Mouse (Mus musculus): ENCODE measurements around the gene Ecsit.
"Not testable (repeated sequence)": the region's sequence is repeated elsewhere in the genome, so short reads cannot be mapped to it uniquely, and the experiment has no call there.

The Ecsit gene

DNA sequence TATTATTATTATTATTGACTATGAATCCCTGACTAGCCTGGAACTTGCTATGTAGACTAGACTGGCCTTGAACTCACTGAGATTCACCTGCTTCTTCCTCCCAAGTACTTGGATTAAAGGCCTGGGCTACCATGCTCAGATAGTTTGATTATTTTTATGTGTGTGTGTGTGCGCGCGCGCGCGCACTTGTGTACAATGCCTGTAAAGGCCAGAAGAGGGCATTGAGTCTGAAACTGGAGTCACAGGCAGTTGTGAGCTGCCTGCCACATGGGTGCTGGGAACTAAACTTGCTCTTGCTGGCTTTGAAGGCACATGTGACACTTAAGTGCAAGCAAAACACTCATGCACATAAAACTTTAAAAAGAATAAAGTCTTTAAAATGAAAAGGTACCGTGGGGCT lies 4.0 kb upstream of the Ecsit start:
- no peak for DNase-seq (ENCODE audit: low spot score)

DNA sequence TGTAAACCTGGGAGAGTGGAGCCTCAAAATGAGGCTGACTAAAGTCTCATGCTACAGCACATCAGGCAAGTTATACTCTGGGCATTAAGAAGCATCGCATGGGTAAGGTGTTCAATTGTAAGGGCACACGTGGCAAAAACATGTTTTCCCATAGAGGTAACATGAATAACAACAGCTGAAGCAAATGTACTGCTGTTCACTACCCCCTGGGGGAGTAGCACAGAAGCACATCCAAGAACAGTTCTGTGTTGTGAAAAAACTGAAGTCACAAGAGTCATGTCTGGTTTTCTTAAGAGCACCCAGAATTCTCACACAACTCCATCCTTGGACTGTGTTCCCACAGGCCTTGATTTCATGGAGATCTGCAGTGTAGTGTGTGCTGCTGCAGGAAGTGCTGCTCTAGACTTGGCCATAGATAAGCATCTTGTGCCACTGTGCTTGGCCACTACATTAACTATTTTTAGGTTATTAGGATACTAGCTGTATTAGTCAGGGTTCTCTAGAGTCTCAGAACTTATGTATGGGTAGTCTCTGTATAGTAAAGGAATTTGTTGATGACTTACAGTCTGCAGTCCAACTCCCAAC lies 1.9 kb upstream of the Ecsit start:
- DNase-seq (ENCODE audit: low spot score): no peak

DNA sequence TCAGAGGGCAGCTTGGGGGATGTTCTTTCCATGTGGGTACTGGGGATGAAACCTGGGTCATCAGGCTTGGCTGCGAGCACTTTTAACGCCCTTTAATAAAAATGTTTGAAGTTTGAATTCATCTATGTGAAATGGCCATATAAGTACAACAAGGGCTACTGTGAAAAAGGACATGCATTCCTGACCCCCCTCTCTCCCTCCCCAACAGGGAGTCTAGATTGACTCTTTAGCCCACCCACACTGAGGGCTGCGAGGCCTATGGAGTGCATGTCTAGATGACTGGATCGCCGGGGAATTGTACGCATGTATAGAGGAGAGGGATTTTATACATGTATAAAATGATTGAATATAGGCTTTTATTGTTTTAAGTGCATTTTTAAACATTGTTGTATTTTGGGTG lies 774 bp upstream of the Ecsit start:
- DNase-seq (ENCODE audit: low spot score): no peak

DNA sequence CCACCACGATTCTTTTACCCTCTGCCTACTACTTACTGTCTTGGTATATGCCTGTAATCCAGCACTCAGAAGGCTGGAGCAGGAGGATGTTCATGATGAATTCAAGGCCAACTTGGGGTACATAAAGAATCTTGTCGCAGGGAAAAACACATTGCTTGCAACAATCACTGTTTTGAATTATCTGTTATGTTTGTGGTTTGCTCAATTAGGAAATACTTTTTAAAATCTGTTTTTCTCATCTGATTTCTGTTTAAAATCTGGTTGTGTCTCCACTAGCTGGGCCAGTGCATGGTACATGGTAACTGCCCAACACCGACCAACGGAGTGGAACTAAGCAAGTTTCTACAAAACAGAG lies 594 bp downstream of the Ecsit start:
- no peak for DNase-seq (ENCODE audit: low spot score)

DNA sequence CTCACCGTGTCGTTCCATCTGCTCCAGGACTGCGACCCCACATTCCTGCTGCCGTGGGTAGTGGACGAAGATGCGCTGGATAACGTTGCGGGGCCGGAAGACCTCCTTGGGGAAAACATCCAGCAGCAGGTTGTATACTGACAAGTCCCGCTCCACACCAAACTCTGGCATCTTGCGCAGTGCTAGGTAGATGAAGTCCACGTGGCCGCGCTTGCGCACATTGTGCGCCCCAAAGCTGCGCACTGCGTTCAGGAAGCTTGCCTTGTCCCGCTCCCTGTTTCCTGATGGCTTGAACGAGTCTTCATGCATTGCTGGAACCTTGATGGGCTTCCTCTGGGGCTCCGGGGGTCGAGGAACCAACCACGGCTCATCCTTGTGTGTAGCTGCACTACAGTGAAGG lies 9.0 kb downstream of the Ecsit start:
- no peak for DNase-seq (ENCODE audit: low spot score)

DNA sequence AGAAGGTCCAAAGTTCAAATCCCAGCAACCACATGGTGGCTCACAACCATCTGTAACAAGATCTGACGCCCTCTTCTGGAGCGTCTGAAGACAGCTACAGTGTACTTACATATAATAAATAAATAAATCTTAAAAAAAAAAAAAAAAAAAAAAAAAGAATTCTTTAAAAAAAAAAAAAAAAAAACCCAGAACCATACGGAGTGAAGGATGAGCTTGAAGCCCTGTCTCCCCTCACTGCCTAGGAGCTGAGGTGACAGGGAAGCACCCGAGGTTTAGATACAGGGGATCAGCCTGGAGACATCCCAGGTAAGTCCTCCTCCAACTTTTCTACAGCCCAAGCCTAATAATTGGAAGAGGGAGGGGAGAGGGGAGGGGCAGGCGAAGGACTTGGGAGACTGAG lies 9.5 kb downstream of the Ecsit start:
- not testable (repeated sequence) for DNase-seq (ENCODE audit: low spot score)

DNA sequence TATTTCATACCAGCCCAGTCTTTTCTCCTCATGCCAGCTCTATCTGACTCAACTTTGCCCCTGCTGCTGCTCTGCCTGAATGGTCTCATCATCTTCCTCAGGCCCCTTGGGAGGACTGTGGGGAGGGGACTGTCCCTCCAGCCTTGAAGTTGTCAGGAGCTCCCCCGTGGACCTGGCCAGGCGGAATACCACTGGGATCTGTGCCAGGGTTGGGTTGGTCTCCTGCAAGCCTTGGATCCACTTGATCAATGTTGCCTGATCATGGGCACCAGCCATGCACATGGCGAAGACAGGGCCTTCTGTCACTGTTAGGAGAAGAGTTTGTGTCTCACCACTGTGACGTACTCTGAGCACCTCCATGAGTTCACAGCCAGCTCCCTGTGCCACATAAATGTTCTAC lies 13.0 kb downstream of the Ecsit start:
- DNase-seq (ENCODE audit: low spot score): no peak

DNA sequence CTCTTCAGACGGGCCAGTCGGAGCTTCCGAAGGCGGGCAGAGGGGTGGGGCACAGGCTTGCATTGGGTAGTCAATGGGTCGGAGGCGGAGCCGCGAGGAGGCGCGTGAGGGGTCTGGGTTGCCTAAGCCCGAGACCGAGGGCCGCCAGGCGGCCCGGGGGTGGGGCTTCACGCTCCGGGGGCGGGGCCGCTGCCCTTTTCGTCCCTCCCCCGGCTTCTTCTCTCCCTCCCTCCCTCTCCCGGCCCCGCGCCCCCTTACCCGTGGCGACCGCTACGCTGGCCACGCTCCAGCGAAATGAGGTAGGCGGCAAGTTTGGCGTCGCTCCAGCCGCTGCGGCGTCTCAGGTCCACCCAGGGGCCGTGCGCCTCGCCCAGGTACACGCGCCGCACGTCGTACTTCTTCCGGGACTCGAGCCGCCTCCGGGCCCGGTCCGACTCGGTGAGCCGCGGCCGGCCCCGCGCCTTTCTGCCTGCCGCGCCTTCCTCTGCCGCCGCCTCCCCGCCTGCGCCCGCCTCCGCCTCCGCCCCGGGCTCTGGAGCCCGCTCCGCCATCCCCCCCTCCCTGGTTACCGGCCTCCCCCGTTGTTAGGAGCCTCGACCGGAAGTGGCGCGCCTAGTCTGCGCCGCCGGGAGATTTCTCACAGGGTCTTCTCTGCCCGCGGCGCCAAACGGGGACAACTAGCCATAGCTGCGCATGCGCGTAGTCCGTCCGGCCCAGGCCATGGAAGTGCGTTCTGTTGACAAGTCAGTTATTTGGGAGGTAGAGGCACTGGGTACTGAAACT lies 14.3 kb downstream of the Ecsit start, which contains the start of the genes Gm49318 and Zfp653:
TSS of gene Gm49318 (minus strand) at position 469 of the 783 bp plus-strand sequence.
TSS of gene Zfp653 (minus strand) at position 586 of the 783 bp plus-strand sequence.
- peak; percentile 98 for DNase-seq (ENCODE audit: low spot score)

DNA sequence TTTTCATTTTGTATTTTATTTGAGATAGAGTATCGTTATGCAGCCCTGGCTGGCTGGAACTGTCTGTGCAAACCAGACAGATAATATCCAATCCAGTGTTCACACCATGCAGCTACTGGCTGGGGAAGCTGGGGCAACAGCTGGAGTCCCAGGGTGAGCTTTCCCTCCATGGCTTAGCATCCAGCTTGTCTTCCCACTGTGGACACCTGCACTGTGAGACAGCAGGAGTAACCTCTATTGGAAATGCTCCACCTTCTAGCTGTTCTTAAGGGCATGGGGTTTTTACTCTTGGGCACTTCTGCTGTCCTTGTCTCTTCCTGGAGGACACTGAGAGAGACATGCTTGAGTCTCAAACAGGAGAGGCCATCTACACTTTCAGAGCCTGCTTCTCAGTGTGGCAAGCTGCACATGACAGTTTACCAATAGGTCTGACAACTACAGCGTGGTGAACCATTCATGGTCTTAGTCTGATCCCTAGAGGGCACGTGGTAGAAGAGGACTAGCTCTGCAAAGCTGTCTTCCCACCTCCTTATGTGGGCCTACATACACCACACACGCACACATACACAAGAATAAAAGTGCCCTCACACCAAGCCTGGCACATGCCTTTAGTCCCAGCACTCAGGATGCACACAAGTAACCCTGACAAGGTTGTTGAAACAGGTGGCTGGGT lies 15.2 kb downstream of the Ecsit start:
- no peak for DNase-seq (ENCODE audit: low spot score)

DNA sequence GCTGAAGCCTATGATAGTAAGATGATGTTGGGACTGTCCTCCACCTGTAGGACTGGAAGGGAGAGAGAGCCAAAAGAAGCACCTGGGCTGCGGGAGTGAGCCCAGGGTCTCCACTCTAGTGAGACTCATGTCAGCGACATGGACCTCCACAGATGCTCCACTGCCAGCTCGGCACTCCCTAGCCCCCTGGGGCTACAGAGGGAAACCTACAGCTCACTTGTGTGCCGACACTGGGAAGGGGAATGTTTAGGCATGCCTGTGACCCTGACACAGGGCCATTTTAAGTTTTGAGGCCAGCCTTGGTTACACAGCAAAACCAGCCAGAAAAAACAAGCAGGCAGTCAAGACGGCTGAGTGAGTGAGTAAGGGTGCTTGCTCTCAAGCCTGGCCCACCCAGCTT lies 18.0 kb downstream of the Ecsit start:
- DNase-seq (ENCODE audit: low spot score): no peak

DNA sequence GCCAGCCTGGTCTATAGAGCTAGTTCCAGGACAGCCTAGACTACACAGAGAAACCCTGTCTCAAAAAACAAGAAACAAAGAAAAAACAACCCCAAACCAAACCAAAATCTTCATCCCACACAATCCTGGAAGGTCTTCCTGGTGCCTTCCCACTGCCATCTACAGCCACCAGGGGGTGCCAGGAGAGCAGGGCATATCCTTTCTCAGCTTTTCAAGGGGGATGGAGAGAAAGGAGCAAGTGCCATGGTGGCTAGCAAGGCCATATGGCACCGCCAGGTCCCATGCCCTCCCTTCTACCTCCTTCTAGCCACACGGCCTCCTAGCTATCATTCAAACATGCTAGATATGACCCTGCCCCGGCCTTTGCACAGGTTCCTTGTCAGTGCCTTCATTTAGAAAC lies 18.8 kb downstream of the Ecsit start:
- DNase-seq (ENCODE audit: low spot score): peak; percentile 55

DNA sequence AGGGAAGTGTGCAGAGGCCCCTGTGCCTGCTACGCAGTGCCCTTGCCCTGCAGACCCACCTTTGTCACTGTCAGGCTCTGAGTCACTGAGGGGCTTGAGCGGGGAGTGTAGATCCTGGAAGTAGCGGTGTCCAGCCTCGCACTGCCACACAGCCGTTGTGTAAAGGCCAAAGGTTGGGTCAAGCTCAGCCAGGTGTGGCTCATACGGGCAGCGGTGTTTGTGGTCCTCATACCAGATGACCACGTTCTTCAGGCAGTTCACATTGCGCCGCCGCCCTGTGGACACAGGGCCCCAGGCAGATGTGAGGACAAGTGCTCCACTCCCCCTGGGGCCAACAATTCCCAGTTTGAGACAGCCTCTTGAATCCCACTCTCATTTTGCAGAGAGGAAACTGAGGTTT lies 19.6 kb downstream of the Ecsit start:
- no peak for DNase-seq (ENCODE audit: low spot score)

DNA sequence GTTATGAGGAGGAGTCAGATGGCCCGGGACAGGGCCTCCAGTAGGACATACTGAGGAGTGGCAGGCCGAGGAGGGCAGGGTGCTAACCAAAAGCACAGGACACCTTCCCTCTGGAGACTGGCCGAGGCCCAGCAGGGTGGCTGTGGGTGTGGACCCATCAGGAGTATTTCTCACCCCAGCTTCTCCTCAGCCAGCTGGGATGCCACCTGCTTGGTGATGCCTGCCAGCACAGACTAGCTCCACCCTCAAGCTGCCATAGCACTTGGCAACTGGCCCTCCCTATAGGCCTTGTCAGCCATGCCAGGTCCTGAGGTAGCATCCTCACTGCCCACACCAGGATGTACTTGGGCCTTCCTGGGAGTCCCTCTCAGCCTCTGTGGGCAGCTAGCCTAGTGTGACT lies 20.9 kb downstream of the Ecsit start:
- no peak for DNase-seq (ENCODE audit: low spot score)

DNA sequence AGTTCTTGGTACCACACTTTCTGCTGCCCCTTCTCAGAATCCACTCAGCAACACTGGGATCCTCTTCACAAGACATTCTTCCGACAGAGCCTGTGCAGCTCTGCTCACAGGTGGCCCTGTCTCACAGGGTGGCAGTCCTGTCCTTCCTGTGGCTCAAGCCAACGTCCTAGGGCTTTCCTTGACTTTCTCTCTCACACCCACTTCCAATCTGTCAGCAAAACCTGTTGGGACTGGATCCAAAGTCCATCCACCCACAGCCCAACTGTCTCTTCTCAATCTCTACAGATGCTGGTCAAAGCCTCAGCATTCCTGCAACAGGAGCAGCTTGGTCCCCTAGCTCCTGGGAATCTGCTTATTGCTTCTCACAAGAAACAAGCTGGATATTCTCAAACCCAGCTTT lies 23.9 kb downstream of the Ecsit start:
- no peak for DNase-seq (ENCODE audit: low spot score)

DNA sequence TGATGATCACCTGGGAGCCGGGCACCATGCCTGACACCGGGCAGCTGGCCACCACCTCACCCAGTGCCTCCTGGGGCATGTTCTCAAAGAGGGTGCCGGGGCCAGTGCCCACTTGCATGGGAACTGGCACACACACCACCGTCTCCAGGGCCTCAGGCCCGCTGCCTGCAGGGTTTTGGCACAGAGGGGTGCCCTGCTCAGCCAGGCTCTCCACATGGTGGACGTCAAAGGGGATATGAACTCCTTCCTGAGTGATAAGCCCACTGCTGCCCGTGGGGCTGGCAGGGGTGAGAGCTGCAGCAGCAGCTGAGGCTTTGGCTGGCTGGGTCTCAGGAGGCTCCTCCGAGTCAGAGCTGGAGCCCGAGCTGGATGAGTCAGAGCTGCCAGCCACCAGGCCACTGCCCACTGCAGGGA lies 27.2 kb downstream of the Ecsit start:
- no peak for DNase-seq (ENCODE audit: low spot score)

DNA sequence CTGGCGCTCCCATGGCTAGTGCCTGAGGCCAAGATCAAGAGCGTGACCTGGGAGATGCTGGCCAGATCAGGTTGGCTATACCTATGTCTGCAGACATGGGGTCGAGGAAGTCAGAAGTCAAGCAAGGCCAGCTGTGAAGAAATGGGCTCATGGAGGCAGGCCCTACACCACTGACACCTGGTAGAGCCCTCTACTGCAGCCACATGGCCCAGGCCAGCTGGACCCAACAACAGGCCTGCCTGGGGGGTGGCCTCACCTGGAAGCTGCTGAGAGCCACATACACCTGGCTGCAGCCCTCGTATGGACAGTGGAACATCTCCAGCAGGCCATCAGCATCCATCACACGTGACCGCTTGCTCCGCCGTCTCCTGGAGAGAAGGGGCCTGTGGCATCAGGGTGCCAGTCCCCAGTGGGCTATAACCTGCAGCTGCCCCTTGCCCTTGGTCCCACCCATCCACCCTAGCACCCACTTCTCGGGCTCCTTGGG lies 28.2 kb downstream of the Ecsit start:
- DNase-seq (ENCODE audit: low spot score): no peak

DNA sequence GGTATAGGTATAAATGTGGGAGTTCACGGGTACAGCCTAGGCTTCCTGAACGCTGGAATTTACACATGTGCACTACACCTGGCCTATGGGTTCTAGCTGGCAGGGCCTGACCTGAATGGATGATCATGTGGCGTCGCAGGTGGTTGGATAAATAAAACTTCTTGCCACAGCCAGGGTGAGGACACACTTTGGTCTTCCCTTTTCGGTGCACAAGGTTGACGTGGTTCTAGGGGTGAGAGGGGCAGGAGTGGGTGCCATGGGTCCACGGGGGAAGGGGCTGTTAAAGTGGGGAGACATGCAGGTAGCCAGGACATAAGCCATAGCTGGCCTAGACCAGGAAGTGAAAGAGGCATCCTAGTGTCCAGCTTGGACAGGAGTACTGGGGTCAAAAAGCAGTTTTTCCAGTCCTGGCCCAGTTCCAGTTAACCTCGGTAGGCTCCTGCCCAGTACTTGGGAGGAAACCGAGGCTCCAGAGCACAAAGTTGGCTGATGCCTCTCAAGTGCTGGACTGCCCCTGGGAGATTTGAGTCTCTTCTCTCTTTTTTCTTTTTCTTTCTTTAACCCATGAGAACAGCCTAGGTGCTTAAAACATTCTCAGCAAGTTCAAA lies 28.8 kb downstream of the Ecsit start:
- no peak for DNase-seq (ENCODE audit: low spot score)

DNA sequence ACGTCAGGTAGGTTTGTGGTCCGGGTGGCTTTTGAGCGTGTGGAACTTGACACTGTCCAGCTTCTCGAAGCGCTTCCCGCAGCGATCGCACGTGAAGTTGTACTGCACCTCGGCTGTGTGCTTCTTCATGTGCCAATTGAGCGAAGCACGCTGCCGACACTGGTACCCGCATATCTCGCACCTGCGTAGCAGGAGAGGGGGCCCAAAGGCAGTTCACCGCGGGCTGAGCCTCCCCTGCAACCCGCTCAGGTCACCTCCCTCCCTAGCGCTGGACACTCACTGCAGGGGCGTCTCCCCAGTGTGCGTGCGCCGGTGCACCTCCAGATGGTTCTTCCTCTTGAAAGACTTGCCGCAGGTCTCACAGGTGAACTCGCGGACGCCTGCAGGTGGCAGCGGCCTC lies 29.5 kb downstream of the Ecsit start:
- no peak for DNase-seq (ENCODE audit: low spot score)

DNA sequence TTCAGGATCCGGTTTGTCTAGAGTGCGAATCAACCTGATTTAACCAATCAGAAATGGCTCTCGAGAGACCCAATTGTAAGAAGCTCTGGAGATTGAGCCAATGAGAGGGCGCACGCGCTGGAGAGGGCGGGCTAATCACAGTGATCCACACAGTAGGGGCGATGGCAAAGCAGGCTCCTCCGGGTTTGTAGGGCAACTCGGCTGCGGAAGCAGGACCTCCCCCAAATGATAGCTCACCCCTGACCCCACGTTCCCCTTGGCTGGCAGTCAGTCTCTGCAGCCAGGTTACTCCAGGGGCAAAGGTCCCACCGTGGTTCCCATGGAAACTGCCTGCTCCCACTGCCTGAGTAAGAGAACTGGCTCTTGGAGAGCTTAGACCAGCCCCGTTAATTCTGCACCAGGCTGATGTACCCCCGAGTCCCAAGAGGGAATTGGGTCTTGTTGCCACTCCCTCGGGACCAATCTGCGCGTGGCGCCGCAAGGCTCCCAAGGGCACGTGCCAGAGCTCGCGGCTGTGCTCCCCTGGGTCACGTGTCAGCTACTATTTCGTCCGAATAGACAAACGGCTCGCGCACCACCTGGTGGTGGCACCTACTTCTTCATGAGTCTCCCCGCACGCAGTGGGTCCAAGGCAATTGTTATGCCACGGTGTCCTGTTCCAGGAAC lies 30.7 kb downstream of the Ecsit start:
- peak; percentile 85 for DNase-seq (ENCODE audit: low spot score)

DNA sequence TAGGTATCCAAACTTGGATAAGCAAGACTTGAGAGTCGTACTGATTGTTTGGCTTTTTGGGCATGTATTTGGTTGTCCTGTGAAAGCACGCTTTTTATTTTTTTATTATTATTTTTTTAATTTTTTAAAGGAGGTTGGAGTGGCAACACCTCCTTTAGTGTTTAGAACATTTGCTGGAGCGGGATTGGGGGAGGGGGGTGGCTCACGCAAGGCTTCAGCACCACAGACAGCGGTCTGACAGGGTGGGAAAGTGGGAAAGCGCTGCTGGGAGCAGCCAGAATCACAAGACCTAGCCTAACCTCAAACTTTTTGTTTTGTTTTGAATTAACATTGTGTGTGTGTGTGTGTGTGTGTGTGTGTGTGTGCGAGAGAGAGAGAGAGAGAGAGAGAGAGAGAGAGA lies 31.6 kb downstream of the Ecsit start:
- peak; percentile 59 for DNase-seq (ENCODE audit: low spot score)

DNA sequence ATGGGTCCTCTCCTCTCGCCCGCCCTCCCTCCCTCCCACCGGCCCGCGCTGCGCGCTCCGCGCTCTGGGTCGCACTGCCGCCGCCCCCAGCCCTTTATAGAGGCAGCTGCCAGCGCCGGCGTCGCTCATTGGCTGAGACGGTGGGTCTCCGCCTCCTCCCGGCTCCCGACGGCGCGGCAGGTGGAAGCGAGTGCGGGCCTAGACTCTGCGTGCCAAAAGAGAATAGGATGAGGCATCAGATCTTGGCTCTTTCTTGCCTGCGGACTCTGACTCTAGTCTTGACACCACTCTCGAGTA lies 33.3 kb downstream of the Ecsit start, which contains the start of gene Elavl3:
TSS of gene Elavl3 (minus strand) at position 66 of the 297 bp plus-strand sequence.
- DNase-seq (ENCODE audit: low spot score): peak; percentile 81
